Mouse (Mus musculus): ENCODE data around the gene Wdfy3. TPM values are rescaled to one million over a fixed set of nuclear protein-coding genes. Genes with fewer than 3 reads are reported as not detected.

Wdfy3 gene
- total RNA-seq, 2 experiments from 2014 or later: 125 to 129 TPM

- intact Hi-C loops (cut with DNase I): no loop called here
- DNase-seq (ENCODE audit: low spot score in 2 of 2): no peak
Measured at GRCm38 (mm10) chr5:101902686-101903085, 167.0 kb downstream of the Wdfy3 start.

GRCm38 (mm10) chr5:101899981-101900380, 169.7 kb downstream of the Wdfy3 start:
- intact Hi-C loops (cut with DNase I): no loop called here
- no peak for DNase-seq (ENCODE audit: low spot score in 2 of 2)

- intact Hi-C loops (cut with DNase I): no loop called here
- DNase-seq (ENCODE audit: low spot score in 2 of 2): no peak
Measured at GRCm38 (mm10) chr5:101896784-101897183, 172.9 kb downstream of the Wdfy3 start.

- no peak for DNase-seq (ENCODE audit: low spot score in 2 of 2)
- intact Hi-C loops (cut with DNase I): no loop called here
Measured at GRCm38 (mm10) chr5:101895717-101896645, 173.7 kb downstream of the Wdfy3 start.

- intact Hi-C loops (cut with DNase I): no loop called here
- DNase-seq (ENCODE audit: low spot score in 2 of 2): no peak
Measured at GRCm38 (mm10) chr5:101895119-101895518, 174.6 kb downstream of the Wdfy3 start.

GRCm38 (mm10) chr5:101893820-101894515, 175.8 kb downstream of the Wdfy3 start:
- DNase-seq (ENCODE audit: low spot score in 2 of 2): peak in 1 of 2 experiments; percentile 37
- intact Hi-C loops (cut with DNase I): loop anchor here (2.0 kb wide), 1 partner anchor 181 kb away; no protein-coding TSS in a partner anchor

- intact Hi-C loops (cut with DNase I): loop anchor here (2.0 kb wide), 1 partner anchor 183 kb away; no protein-coding TSS in a partner anchor
- DNase-seq (ENCODE audit: low spot score in 2 of 2): no peak
Measured at GRCm38 (mm10) chr5:101891694-101892416, 177.9 kb downstream of the Wdfy3 start.

GRCm38 (mm10) chr5:101887989-101888388, 181.7 kb downstream of the Wdfy3 start:
- no peak for DNase-seq (ENCODE audit: low spot score in 2 of 2)
- intact Hi-C loops (cut with DNase I): no loop called here

- no peak for DNase-seq (ENCODE audit: low spot score in 2 of 2)
- intact Hi-C loops (cut with DNase I): no loop called here
Measured at GRCm38 (mm10) chr5:101885039-101885438, 184.7 kb downstream of the Wdfy3 start.

- DNase-seq (ENCODE audit: low spot score in 2 of 2): no peak
- intact Hi-C loops (cut with DNase I): no loop called here
Measured at GRCm38 (mm10) chr5:101882191-101882590, 187.5 kb downstream of the Wdfy3 start.

GRCm38 (mm10) chr5:101879914-101880313, 189.8 kb downstream of the Wdfy3 start:
- DNase-seq (ENCODE audit: low spot score in 2 of 2): no peak
- intact Hi-C loops (cut with DNase I): no loop called here

- intact Hi-C loops (cut with DNase I): no loop called here
- DNase-seq (ENCODE audit: low spot score in 2 of 2): peak; percentile 55 to 71
Measured at GRCm38 (mm10) chr5:101878403-101878802, 191.3 kb downstream of the Wdfy3 start.

- intact Hi-C loops (cut with DNase I): no loop called here
- no peak for DNase-seq (ENCODE audit: low spot score in 2 of 2)
Measured at GRCm38 (mm10) chr5:101876185-101876584, 193.5 kb downstream of the Wdfy3 start.

GRCm38 (mm10) chr5:101866722-101867121, 203.0 kb downstream of the Wdfy3 start:
- intact Hi-C loops (cut with DNase I): no loop called here

GRCm38 (mm10) chr5:101863946-101864345, 205.8 kb downstream of the Wdfy3 start:
- intact Hi-C loops (cut with DNase I): no loop called here
- peak in 1 of 2 experiments; percentile 33 for DNase-seq (ENCODE audit: low spot score in 2 of 2)

More at GRCm38 (mm10) chr5:101866722-101867121, 203.0 kb downstream of the Wdfy3 start:
- no peak for DNase-seq (ENCODE audit: low spot score in 2 of 2)

- intact Hi-C loops (cut with DNase I): no loop called here
- DNase-seq (ENCODE audit: low spot score in 2 of 2): no peak
Measured at GRCm38 (mm10) chr5:101862651-101863050, 207.1 kb downstream of the Wdfy3 start.

GRCm38 (mm10) chr5:101861786-101862571, 207.7 kb downstream of the Wdfy3 start:
- no peak for DNase-seq (ENCODE audit: low spot score in 2 of 2)
- intact Hi-C loops (cut with DNase I): no loop called here

- DNase-seq (ENCODE audit: low spot score in 2 of 2): no peak
- intact Hi-C loops (cut with DNase I): no loop called here
Measured at GRCm38 (mm10) chr5:101858891-101859436, 210.8 kb downstream of the Wdfy3 start.

GRCm38 (mm10) chr5:101855475-101855874, 214.2 kb downstream of the Wdfy3 start:
- intact Hi-C loops (cut with DNase I): no loop called here
- no peak for DNase-seq (ENCODE audit: low spot score in 2 of 2)
